ENCODE assay signal across 18 mouse cellular contexts in the genomic region with DNA sequence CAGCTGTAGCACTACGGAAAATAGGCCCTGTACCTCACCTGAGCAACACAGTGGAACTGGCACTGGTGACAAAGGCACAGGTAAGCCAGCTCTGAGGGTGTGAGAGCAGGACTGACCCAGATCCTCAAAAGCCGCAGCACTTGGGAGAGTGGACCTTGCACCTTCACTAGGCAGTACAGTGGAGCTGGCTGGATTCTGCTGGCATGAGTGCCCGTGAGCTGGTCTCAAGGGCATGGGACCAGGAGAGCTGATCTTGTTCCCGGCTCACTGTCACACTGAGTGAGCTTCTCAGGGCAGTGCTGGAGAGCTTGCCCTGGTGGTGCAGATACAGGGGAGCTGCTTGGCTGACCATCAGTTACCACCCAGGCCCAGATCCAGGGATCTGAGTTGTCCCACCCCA.
DNase-seq lines count a peak whose midpoint lies in the region; ATAC-seq and TF ChIP-seq lines count a peak whose summit lies in the region.
"Had no signal": no experiment of that assay in that cellular context is flagged by ENCODE, and none has a peak within 500 bp of the region (broad histone marks: within the 10 kb centered on the region; RNA-seq: fewer than 3 reads in every experiment).

No protein-coding gene starts in this region.

- H3K4me1 ChIP-seq in kidney, embryonic 14.5 days (ENCODE audit: control insufficient read depth, insufficient read depth, low read length) = peaks cover 9% of the 10 kb centered on the region; the same call in 1 of the 2 replicates
- H3K4me1 ChIP-seq: forebrain, embryonic 10.5 days had no signal

- no peak; the same call in 1 of the 2 replicates for ATAC-seq in kidney, embryonic 14.5 days (ENCODE audit: low FRiP score, low TSS enrichment)

- H3K27ac ChIP-seq in gastrocnemius, adult 2 months = no peak overlapping the region
- H3K27ac ChIP-seq in kidney, embryonic 14.5 days (ENCODE audit: low read depth, low read length) = no peak overlapping the region
- H3K27ac ChIP-seq: embryonic facial prominence, embryonic 15.5 days; forebrain, embryonic 10.5 days; heart, embryonic 13.5 days; hindbrain, embryonic 13.5 days; neural tube, embryonic 15.5 days; stomach, postnatal 0 days had no signal

- no peak overlapping the region for H3K9ac ChIP-seq in kidney, embryonic 14.5 days (ENCODE audit: low read depth, low read length)
- H3K9ac ChIP-seq: embryonic facial prominence, embryonic 15.5 days; heart, embryonic 13.5 days; hindbrain, embryonic 13.5 days; lung, embryonic 14.5 days; neural tube, embryonic 15.5 days had no signal

- no peaks in the 10 kb centered on the region for H3K36me3 ChIP-seq in kidney, embryonic 14.5 days (ENCODE audit: control insufficient read depth, insufficient read depth, low read length)
- H3K36me3 ChIP-seq: embryonic facial prominence, embryonic 15.5 days; forebrain, embryonic 10.5 days; heart, embryonic 13.5 days; hindbrain, embryonic 13.5 days; neural tube, embryonic 15.5 days had no signal

- TF ChIP-seq CTCF in gastrocnemius, adult 2 months (IDR thresholded peaks at IDR 0.05) = no peak

- intact Hi-C loops in gastrocnemius, adult 2 months (cut with DNase I) = loop anchor here (10.0 kb wide), 1 partner anchor 335 kb away; a partner anchor contains a TSS
- intact Hi-C loops in gastrocnemius, postnatal 14 days (cut with DNase I; ENCODE audit: low total_unique reads) = no loop called here

- H3K4me2 ChIP-seq in kidney, embryonic 14.5 days (replicated peaks; ENCODE audit: low read depth, low read length) = no peak overlapping the region
- H3K4me2 ChIP-seq: embryonic facial prominence, embryonic 15.5 days; heart, embryonic 13.5 days; hindbrain, embryonic 13.5 days; liver, embryonic 11.5 days; lung, embryonic 14.5 days; midbrain, embryonic 11.5 days; neural tube, embryonic 15.5 days had no signal

- no peaks in the 10 kb centered on the region; the same call in 1 of the 2 replicates for H3K27me3 ChIP-seq in kidney, embryonic 14.5 days (ENCODE audit: control insufficient read depth, insufficient read depth, low read length)
- H3K27me3 ChIP-seq: embryonic facial prominence, embryonic 15.5 days; hindbrain, embryonic 13.5 days; neural tube, embryonic 15.5 days had no signal

- no peaks in the 10 kb centered on the region for H3K9me3 ChIP-seq in kidney, embryonic 14.5 days (ENCODE audit: control insufficient read depth, low read length)
- H3K9me3 ChIP-seq: embryonic facial prominence, embryonic 15.5 days; forebrain, embryonic 10.5 days; heart, embryonic 13.5 days; neural tube, embryonic 15.5 days had no signal

- peak; percentile 45 for DNase-seq in gastrocnemius, adult 2 months
- no peak for DNase-seq in gastrocnemius, postnatal 14 days
- DNase-seq in kidney, adult 11 months = peak; percentile 11
- peak; percentile 58 for DNase-seq in kidney, adult 9 months
- peak; percentile 44 to 56 for DNase-seq in kidney, postnatal 25 days
- DNase-seq in MN1 (ENCODE audit: low spot score) = no peak
- DNase-seq: gastrocnemius, postnatal 10 days; lung, embryonic 14.5 days; lung, postnatal 4 days had no signal

- WGBS in kidney, embryonic 14.5 days = 89% methylated on average over 4 of the region's 4 CpGs

- no peak overlapping the region for H3K4me3 ChIP-seq in gastrocnemius, adult 2 months
- no peak overlapping the region for H3K4me3 ChIP-seq in kidney, embryonic 14.5 days (ENCODE audit: low read length)
- H3K4me3 ChIP-seq: embryonic facial prominence, embryonic 15.5 days; forebrain, embryonic 10.5 days; heart, embryonic 13.5 days; hindbrain, embryonic 13.5 days; neural tube, embryonic 15.5 days had no signal

Comparison
In these comparisons a context has a peak if more than half of its experiments do, and no peak if none do; other contexts are left out.
1. DNase-seq: peak in gastrocnemius, adult 2 months (single experiment), kidney, adult 11 months (single experiment), kidney, adult 9 months (single experiment) and kidney, postnatal 25 days (2 of 2); none in gastrocnemius, postnatal 14 days (single experiment) and MN1 (single experiment).